Mouse (Mus musculus) bone marrow macrophage, adult 2 months (primary cell): ENCODE measurements around the gene Krba1. TPM values are rescaled to one million over a fixed set of nuclear protein-coding genes. Genes with fewer than 3 reads are reported as not detected.

Source experiments
- H3K27ac ChIP-seq: 2 replicates; pipeline ENCODE4 v1.5.1; 2012; ENCODE audit warnings: low read depth, low read length; ENCODE audit not compliant: insufficient read depth
- H3K4me1 ChIP-seq: 2 replicates; pipeline ENCODE4 v1.6.1; 2012; ENCODE audit warnings: low read length; ENCODE audit not compliant: control insufficient read depth, insufficient read depth
- H3K4me3 ChIP-seq: 2 replicates; pipeline ENCODE4 v1.5.1; 2012; ENCODE audit warnings: mild to moderate bottlenecking, low read length, moderate library complexity; ENCODE audit not compliant: insufficient read depth
- CTCF ChIP-seq: IDR thresholded peaks from 2 replicates; pipeline ENCODE4 v1.5.1; 2012; ENCODE audit warnings: low read depth, mild to moderate bottlenecking, low read length, moderate library complexity
- POLR2A ChIP-seq: IDR thresholded peaks from 2 replicates; pipeline ENCODE4 v1.6.1; 2012; ENCODE audit warnings: mild to moderate bottlenecking, low read depth, low read length, borderline replicate concordance
- polyA plus RNA-seq: library from polyadenylated mRNA; stranded (reverse); fragments of >200 nt; gene quantifications from 2 replicates; pipeline ENCODE4 v1.2.4, GENCODE M21; 2012; ENCODE audit not compliant: missing spikeins, insufficient read depth, insufficient read length

Krba1 gene
- polyA plus RNA-seq, 1 experiment = 4.3 TPM

DNA sequence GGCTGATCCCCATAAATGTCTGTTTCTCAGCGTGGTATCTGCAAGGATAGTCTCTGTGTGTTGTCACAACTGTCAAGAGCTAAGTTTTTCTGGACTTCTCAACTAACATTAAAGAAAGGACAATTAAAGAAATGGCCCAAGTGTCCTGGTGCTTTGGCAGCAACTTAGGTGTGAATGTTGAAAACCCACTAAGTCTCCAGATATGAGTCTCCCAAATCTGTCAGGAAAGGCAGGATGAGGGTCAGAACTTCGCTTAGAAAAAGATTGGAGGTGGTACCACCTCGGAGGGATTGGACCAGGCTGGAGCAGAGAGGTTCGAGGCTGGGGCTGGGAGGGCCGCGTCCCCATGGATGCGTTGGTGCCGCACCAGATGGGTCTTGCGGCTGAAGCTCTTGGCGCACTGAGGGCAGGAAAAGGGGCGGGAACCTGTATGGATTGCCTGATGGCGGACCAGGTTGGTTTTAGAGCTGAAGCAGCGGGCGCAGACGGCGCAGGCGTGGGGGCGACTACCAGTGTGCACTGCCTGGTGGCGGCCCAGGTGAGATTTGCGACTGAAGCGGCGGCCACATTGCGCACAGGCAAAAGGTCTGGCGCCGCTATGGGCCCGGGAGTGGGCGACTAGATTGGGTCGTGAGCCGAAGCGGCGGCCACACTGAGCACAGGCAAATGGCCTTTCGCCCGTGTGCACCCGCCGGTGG lies 42.4 kb downstream of the Krba1 start:
- peaks cover 23% of the 10 kb centered on the region for H3K4me1 ChIP-seq
- no peak for TF ChIP-seq CTCF
- H3K27ac ChIP-seq = no peak overlapping the region
- H3K4me3 ChIP-seq = no peak overlapping the region

DNA sequence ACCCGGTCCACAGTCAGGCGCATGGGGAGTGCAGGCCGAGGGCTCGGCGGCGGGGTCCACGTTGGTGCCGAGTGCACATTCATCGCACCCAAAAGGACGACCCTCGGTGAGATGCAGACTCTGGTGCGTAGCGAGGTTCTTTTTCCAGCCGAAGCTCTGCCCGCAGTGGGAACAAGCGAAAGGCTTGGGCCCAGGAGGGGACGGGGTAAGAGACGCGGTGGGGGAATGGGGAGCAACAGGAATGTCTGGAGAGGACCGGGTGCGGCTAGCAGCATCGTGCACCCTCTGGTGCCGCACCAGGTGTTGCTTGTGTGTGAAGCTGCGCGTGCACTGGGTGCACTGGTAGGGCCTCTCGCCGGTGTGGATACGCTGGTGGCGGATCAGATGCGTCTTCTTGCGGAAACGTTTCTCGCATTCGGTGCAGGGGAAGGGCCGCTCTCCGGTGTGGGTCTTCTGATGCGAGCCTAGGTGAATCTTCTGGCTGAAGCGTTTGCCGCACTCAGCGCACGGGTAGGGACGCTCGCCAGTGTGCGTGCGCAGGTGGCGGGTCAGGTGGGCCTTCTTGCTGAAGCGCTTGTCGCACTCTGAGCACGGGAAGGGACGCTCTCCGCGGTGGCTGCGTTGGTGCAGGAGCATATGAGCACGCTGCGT lies 43.2 kb downstream of the Krba1 start:
- H3K27ac ChIP-seq = no peak overlapping the region
- TF ChIP-seq CTCF (no peak), POLR2A (no peak)
- H3K4me3 ChIP-seq = no peak overlapping the region

DNA sequence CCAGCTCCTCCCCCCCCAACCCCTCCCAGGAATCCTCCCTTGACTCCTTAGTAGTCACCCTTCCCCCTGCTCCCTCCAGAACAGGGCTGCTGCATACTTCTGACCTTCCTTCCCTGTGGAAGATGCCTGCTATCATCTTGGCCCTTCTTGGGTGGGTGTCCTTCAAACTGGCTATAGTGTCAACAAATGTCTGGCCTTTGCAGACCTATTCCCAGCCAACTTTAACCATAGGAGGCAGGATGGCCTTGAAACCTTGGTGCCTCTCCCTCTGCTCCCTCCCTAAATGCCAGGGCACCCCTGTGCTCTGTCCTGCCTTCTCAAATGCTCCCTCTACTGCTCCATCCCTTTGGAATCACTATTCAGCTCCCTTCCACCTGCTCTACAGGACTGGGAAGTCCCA lies 44.3 kb downstream of the Krba1 start:
- Histone ChIP-seq H3K4me1 (peaks cover 20% of the 10 kb centered on the region), H3K4me3 (no peak overlapping the region), H3K27ac (no peak overlapping the region)
- no peak for TF ChIP-seq CTCF
- no peak for TF ChIP-seq POLR2A

More for the DNA sequence above, 43.2 kb downstream of the Krba1 start:
- peaks cover 21% of the 10 kb centered on the region for H3K4me1 ChIP-seq

DNA sequence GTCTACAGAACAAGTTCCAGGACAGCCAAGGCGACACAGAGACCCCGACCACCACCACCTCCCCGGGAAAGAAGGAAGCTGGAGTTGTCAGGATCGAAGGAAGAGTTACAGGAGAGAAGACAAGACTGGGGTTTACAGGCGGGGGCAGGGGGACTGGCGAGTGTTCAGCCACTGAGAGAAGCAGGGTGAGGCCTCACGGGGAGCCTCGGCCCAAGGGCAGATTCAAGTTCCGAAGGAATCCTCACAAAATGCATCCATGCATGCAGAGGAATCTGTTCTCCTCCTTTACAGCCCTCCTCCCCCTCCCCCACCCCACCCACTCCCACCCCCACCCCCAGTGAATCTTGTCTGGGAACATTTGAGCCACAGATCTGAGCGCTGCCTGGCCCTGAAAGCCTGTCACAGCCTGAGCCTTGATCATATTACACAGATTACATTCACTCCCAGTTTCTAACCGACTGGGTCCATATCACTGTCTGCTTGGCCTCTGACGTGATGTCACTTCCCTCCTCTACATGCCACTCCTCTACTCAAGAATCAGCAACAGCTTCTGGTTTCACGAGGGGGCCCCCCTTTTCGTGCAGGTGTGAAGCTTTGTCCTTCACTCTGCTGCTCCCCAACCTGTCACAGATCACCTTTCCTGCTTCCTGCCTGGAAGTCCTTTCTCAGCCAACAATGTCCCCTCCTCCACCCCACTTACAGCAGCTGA lies 45.1 kb downstream of the Krba1 start:
- Histone ChIP-seq H3K4me1 (peaks cover 16% of the 10 kb centered on the region), H3K4me3 (no peak overlapping the region), H3K27ac (no peak overlapping the region)
- TF ChIP-seq CTCF (no peak), POLR2A (no peak)

DNA sequence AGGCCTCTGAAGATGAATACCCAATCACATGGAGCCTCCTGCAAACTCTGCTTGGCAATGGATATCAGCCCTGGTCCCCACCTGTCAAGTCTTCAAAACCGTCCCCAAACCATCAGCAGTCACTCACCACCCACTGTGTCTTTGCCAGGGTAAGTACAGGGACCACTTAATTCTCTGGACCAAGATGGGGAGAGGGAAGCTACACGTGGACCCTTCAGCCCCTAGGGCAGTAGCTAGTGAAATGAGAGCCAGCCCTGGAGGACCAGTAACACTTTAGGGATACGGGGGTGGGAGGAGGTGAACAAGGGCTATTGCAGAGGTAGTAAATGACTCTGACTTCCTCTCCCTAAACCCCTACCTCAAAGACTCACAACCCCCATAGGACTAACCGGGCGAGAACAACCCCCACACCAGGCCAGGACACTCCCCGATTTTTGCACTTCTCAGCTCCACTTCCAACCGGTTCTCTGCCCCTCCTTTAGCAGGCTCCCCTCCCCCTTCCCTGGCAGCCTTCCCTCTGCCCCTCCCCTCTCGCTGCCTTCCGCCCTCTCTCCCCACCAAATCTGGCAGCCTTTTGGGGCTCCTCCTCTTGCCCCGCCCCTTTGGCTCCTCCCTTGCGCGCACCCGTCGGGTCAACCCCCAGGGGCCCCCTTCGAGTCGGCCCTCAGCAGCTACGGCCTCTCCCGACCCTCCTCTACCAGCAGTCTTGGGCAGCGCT lies 48.4 kb downstream of the Krba1 start:
- peaks cover 11% of the 10 kb centered on the region for H3K4me1 ChIP-seq
- H3K27ac ChIP-seq = peak overlapping the region; percentile 48
- H3K4me3 ChIP-seq = peak overlapping the region; percentile 40
- TF ChIP-seq POLR2A = no peak
- TF ChIP-seq CTCF = no peak

DNA sequence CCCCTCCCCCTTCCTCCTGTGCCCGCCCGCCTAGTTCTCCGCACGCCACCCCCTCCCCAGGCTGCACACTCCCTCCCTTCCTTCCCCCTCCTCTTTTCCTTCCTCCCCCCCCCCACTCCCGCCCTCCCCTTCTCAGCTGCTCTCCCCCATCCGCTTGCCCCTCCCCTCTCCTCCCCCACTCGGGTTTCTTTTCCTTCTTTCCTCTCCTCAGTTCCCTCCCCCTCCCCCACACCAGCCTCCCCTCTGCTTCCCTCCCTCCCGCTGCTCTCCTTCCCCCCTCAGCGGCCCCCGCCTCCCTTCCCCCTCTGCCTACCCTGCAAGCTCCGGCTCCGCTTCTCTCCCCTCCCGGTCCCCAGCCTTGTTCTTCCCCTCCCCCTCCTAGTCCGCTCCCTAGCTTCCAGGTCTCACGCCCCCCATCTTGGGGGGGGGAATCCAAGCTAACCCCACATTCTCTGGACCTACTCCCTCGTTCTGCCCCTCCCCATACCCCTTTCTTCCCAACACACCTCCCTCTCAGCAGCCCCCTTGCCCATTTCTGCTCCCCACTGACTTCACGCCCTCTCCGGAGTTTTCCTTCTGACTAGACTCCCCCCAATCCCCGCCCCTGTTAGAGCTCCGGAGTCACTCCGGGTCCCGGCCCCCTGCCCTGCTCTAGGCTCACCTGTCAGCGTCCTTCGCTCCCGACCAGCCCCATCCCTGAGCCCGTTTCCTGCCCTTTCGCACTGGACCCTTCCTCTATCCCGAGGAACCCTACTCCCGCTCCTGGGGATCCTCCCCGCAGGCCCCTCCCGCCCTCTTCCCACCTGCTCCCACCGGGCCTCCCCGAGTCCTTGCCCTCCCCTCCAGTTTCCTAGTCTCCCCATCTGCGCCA lies 49.2 kb downstream of the Krba1 start:
- Histone ChIP-seq H3K4me3 (peak overlapping the region; percentile 69), H3K27ac (peak overlapping the region; percentile 74), H3K4me1 (peaks cover 11% of the 10 kb centered on the region)
- TF ChIP-seq POLR2A (no peak), CTCF (no peak)

DNA sequence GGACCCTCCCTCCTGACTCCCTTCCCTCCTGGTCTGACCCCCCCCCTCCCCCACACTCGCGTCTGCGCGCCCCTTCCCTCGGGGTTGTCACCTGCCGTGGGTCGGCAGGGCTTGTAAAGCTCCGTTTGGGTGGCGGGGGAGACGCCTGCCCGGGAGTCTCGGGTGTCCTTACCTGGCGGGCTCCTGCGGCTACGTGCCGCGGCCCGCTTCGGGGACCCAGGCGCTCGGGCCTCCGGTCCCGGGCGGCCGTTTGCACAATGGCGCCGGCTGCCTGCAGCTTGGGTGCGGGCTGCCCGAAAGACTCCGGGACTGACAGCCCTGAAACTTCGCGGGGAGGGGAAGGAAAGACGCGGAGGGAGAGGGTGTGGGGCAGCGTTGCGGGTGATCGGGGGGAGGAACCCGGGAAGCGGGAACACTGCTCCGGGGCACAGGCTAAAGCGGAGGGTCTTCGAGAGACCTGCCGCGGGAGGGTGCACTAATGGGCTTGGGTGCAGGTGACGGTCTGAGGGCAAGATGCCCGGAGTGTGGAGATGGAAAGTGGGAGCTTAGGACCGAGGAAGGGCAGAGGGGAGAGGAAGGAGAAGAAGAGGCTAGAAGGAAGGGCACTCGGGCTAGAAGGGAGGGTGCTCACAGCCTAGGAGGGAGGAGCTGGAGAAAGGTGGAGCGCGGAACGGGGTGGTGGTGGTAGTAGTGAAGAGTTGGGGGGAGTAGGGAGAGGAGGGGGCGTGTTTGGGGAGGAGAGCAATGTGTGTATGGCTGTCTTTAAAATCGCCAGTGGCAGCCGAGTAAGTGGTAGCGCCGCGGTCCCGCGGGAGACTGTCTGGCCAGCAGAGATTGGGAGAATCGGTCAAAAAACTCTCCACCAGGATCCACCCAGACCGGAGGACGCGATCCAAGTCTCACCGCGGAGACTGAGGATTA lies 50.1 kb downstream of the Krba1 start, which contains the start of gene Zfp467:
Zfp467 (minus strand) TSS at position 645 of the 921 bp plus-strand sequence.
- H3K4me3 ChIP-seq = peak within 1 kb of the TSS; percentile 69
- peaks cover 11% of the 10 kb centered on the region for H3K4me1 ChIP-seq
- peak within 1 kb of the TSS; percentile 74 for H3K27ac ChIP-seq
- TF ChIP-seq CTCF = no peak
- no peak for TF ChIP-seq POLR2A

DNA sequence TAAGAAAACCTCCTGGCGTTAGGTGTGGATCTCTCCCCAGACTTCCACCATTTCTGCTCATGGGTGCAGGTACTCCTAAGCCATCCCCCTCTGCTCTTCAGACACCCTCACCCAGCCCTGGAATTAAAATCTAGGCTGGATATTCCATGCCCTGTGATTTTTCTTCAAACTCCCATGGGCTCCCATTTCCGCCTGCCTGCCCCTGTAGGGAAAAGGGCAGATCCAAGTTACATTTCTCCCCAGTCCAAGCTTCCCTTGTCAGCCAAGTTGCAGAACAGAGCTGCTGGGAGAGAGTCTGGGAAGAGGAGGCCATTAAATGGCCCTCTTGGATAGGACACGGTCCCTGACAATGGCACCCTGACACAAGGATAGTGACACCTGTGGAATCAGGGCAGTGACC lies 50.9 kb downstream of the Krba1 start:
- Histone ChIP-seq H3K27ac (no peak overlapping the region), H3K4me1 (peaks cover 11% of the 10 kb centered on the region), H3K4me3 (peak overlapping the region; percentile 69; the same call in 1 of the 2 replicates)
- TF ChIP-seq CTCF (no peak), POLR2A (no peak)
